Mouse (Mus musculus) heart, embryonic 16.5 days (tissue): ENCODE measurements around the gene Eef1akmt2. TPM values are rescaled to one million over a fixed set of nuclear protein-coding genes. Genes with fewer than 3 reads are reported as not detected.

Experiments used
- ATAC-seq: fragments of 200-750 bp; cut with Nextera tagmentation; replicated peaks from 2 replicates; pipeline ENCODE4 v1.8.0; 2017; ENCODE audit warnings: moderate number of reproducible peaks; ENCODE audit not compliant: insufficient read depth, low FRiP score; ENCODE audit errors: extremely low read depth
- H3K27ac ChIP-seq: fragments of 300-500 bp; sonication (generic); 2 replicates; pipeline ENCODE4 v1.5.1; 2014; ENCODE audit warnings: mild to moderate bottlenecking, low read length, control low read depth, moderate library complexity
- H3K27me3 ChIP-seq: fragments of 300-500 bp; sonication (generic); 2 replicates; pipeline ENCODE4 v1.6.1; 2014; ENCODE audit warnings: low read length, mixed read lengths; ENCODE audit not compliant: control insufficient read depth, insufficient read depth
- H3K36me3 ChIP-seq: fragments of 300-500 bp; sonication (generic); 2 replicates; pipeline ENCODE4 v1.6.1; 2014; ENCODE audit not compliant: control insufficient read depth, insufficient read depth
- H3K4me1 ChIP-seq: fragments of 300-500 bp; sonication (generic); 2 replicates; pipeline ENCODE4 v1.6.1; 2014; ENCODE audit warnings: low read length, mixed read lengths; ENCODE audit not compliant: control insufficient read depth, insufficient read depth
- H3K4me2 ChIP-seq: fragments of 300-500 bp; sonication (generic); 2 replicates; pipeline ENCODE4 v1.6.1; 2014; ENCODE audit warnings: low read depth, mild to moderate bottlenecking, control low read depth, low read length
- H3K4me3 ChIP-seq: fragments of 300-500 bp; sonication (generic); 2 replicates; pipeline ENCODE4 v1.5.1; 2014; ENCODE audit warnings: mild to moderate bottlenecking, control low read depth, low read length
- H3K9ac ChIP-seq: fragments of 300-500 bp; sonication (generic); 2 replicates; pipeline ENCODE4 v1.6.1; 2014; ENCODE audit warnings: low read length, control low read depth
- H3K9me3 ChIP-seq: fragments of 300-500 bp; sonication (generic); replicated peaks from 2 replicates; pipeline ENCODE4 v1.6.1; 2016; ENCODE audit warnings: low read length; ENCODE audit not compliant: control insufficient read depth
- WGBS: fragments of 180-500 bp; shearing (Covaris S2); extraction: QIAGEN DNeasy Blood & Tissue Kit; methylation state at CpG from one replicate; pipeline ENCODE4 v1.1.7; 2014; 5-methylcytosine and 5-hydroxymethylcytosine counted together
- polyA plus RNA-seq: library from polyadenylated mRNA; unstranded; fragments of >200 nt; fragmentation: Nextera tagmentation; extraction: Ambion mirVana; gene quantifications from 2 replicates; pipeline ENCODE4 v1.2.1, GENCODE M21; 2015

The Eef1akmt2 gene
- polyA plus RNA-seq, 1 experiment from 2014 or later: 43.0 TPM

DNA sequence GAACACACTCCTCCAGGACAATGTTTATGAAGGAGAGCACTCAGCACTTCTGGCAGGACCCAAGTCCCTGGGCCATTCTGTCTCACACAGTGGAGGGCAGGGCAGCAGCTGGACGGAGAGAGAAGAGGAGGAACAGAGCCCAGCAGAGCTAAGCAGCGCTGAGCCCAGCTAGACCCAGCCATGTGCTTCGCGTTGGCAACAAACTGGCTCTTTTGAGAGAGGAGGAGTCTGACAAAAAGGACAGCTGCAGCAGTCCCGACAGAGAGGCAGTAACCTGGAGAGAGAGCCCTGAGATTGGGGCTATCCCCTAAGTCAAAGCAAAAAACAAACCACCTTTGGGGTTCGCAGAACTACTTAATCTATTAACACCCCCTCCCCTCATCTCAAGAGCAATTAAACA lies 42.1 kb downstream of the Eef1akmt2 start:
- 27% methylated on average over 6 of the region's 6 CpGs for WGBS
- Histone ChIP-seq H3K9me3 (no peaks in the 10 kb centered on the region), H3K27ac (peak overlapping the region; percentile 69), H3K4me2 (peak overlapping the region; percentile 16; the same call in 1 of the 2 replicates), H3K4me3 (no peak overlapping the region), H3K27me3 (no peaks in the 10 kb centered on the region), H3K9ac (peak overlapping the region; percentile 61), H3K36me3 (no peaks in the 10 kb centered on the region), H3K4me1 (peaks cover 71% of the 10 kb centered on the region)
- no peak for ATAC-seq

DNA sequence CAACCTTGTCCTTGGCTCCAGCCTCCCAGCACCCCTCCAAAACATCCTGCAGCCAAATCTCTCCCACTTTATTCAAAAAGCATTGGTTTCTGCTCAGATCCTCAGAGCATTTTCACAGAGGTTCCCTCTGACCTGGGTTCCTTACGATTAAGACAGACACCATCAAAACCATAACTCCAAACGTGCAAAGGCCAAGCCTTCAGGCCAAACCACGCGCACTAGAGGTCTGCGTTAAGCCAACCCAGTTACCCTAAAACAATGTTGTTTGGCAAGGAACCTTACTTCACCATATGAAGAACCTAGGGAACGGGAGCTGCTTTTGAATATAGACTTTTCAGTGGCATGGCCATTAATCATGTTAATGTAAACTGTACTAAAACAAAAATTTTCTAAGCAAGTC lies 42.8 kb downstream of the Eef1akmt2 start:
- Histone ChIP-seq H3K27me3 (no peaks in the 10 kb centered on the region), H3K9me3 (no peaks in the 10 kb centered on the region), H3K4me1 (peaks cover 75% of the 10 kb centered on the region), H3K4me2 (peak overlapping the region; percentile 42; the same call in 1 of the 2 replicates), H3K27ac (no peak overlapping the region), H3K4me3 (no peak overlapping the region), H3K9ac (peak overlapping the region; percentile 64), H3K36me3 (no peaks in the 10 kb centered on the region)
- 66% methylated on average over 6 of the region's 6 CpGs for WGBS
- no peak for ATAC-seq

DNA sequence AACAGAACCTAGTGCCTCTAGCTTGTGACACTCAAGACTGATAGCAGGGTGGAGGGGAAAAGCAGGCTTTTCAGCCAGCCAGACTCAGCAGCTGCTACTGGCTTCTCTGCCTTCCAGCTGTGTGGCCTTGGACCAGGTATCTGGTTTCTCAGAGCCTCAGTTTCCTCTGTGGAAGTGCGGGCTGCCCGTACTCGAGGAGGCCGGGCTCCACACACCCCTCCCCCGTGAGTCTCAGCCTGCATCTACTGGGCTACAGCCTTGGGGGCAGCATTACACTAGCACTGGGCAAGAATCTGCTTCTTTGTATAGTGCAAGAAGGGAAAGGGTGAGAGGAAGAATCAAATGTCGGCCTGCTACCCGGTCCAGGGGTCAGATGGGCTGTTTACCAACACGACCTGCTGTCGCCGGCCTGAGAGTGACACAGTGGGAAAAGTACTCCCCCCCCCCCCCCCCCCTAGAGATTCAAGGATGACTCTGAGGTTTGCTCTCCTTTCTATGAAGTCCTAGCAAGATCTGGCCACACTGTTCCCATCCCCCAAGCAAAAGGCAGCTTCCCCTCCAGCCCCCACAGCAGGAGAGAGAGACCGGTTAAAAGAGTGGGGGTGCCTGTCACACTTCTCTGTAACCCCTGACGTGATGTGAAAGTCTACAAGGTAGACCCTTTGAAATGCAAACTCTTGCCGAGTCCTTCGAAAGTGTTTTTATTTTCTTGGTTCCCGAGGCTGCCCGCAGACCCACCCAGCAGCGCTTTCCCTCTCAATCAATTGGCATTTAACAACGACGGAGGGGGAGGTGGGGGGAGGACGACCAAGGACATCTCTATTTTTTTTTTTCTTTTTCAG lies 43.4 kb downstream of the Eef1akmt2 start:
- peaks cover 75% of the 10 kb centered on the region for H3K4me1 ChIP-seq
- no peaks in the 10 kb centered on the region for H3K36me3 ChIP-seq
- no peak overlapping the region for H3K4me3 ChIP-seq
- H3K27me3 ChIP-seq: no peaks in the 10 kb centered on the region
- no peaks in the 10 kb centered on the region for H3K9me3 ChIP-seq
- ATAC-seq: no peak
- H3K9ac ChIP-seq: peak overlapping the region; percentile 64
- peak overlapping the region; percentile 73 for H3K27ac ChIP-seq
- WGBS: 17% methylated on average over 20 of the region's 20 CpGs
- H3K4me2 ChIP-seq: peak overlapping the region; percentile 42

DNA sequence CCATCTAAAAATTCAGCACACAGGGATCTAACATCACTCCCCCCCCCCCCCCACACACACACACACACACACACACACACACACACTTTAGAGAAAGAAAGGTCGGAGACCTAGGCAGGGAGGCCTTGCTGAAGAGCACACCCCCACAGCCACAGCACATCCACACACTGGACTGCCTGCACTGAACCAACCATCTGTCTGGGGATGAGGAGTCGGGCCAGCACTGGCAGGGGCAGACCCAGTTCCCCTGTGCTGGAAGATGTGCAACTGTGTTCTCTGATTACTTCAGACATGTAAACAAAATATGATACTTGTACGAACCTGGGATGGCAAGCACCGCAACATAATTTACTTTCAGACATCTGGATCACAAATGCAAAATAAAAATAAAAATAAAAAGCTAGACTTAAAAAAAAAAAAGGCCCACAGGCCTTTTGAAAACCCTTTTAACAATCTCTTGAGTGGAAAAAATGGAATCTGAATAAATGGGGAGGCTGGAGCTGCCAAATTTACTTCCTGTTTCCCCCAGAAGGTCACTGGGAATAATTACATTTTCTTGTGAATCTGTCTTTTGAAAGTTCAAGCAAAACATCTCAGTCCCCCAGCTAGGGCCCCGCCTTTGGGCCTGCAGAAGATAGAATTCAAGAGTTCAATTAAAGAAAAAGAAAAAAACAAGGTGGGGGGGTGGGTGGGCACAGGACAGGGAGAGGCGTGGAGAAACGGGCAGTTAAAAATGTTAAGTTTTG lies 44.2 kb downstream of the Eef1akmt2 start:
- Histone ChIP-seq H3K4me2 (peak overlapping the region; percentile 42; the same call in 1 of the 2 replicates), H3K9ac (peak overlapping the region; percentile 64; the same call in 1 of the 2 replicates)

DNA sequence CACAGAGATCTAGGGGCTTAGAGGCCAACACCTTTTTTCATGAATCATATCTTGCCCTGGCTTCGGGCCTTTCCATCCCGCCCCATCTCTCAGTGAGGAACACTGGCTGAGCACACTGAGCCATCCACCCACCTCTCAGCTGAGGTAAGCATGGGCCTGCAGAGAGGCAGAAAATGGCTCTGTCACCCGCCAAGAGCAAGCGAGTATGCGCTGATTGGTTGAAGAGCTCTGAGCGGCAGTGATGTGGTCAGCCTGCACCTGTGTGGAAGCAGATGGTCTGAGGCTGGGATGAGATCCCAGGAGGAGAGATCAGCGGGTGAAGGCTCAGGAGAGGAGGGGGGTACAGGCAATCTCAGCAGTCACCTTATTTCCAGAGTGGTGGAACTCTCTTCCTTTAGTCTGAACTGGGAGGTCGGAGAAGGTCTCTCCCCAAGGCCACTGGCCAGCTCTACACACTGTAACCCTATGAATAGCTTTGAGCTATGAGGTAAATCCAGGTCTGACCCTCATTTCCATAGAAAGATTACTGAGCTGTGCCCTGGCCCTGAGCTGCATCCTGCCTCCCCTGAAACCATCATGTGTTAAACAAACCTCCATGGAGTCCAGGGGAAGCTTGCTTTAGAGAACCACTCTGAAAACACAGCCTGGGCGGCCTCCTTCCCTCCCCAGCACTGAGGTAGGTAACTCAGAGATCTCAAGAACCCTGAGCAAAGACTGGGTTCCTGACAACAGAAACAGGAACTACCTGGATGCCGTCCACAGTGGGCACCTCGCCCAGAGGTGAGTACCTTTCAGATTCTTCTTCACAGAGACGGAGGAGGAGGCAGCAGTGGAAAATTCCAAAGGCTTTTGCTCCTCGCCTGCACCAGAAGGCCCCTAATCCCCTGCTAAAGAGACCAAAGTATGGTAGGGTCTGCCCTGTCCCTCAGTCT lies 45.3 kb downstream of the Eef1akmt2 start:
- 58% methylated on average over 13 of the region's 13 CpGs for WGBS
- no peaks in the 10 kb centered on the region for H3K27me3 ChIP-seq
- H3K4me3 ChIP-seq: no peak overlapping the region
- H3K9me3 ChIP-seq: no peaks in the 10 kb centered on the region
- H3K4me2 ChIP-seq: no peak overlapping the region
- no peaks in the 10 kb centered on the region for H3K36me3 ChIP-seq
- H3K4me1 ChIP-seq: peaks cover 93% of the 10 kb centered on the region
- no peak for ATAC-seq
- H3K9ac ChIP-seq: peak overlapping the region; percentile 50; the same call in 1 of the 2 replicates
- H3K27ac ChIP-seq: peak overlapping the region; percentile 54

More for the DNA sequence above, 44.2 kb downstream of the Eef1akmt2 start:
- ATAC-seq: no peak
- no peak overlapping the region for H3K4me3 ChIP-seq
- peak overlapping the region; percentile 73 for H3K27ac ChIP-seq
- 60% methylated on average over 7 of the region's 7 CpGs for WGBS
- no peaks in the 10 kb centered on the region for H3K9me3 ChIP-seq
- no peaks in the 10 kb centered on the region for H3K27me3 ChIP-seq
- no peaks in the 10 kb centered on the region for H3K36me3 ChIP-seq
- H3K4me1 ChIP-seq: peaks cover 83% of the 10 kb centered on the region

DNA sequence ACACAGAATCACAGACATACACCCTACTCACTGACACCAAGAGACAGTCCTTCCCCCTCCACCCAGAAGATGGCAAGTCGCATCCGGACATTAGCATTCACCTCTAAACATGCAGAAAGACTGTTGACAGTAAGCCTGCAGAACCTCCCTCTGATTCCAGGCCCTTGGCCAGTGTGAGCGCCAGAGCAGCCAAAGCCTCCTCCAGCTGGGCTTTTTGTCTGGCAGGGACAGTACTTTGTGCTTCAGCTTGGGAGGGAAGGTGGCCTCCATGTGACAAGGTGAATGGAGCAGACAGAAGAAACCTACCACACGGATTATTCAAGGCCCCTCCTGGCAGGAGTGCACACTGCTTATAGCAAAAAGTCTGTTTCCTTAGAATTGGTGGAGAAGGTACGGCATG lies 46.2 kb downstream of the Eef1akmt2 start:
- 51% methylated on average over 5 of the region's 5 CpGs for WGBS
- H3K9me3 ChIP-seq: no peaks in the 10 kb centered on the region
- no peaks in the 10 kb centered on the region for H3K36me3 ChIP-seq
- H3K9ac ChIP-seq: peak overlapping the region; percentile 42
- peak overlapping the region; percentile 49 for H3K27ac ChIP-seq
- H3K4me2 ChIP-seq: no peak overlapping the region
- no peaks in the 10 kb centered on the region for H3K27me3 ChIP-seq
- peaks cover 92% of the 10 kb centered on the region for H3K4me1 ChIP-seq
- no peak for ATAC-seq
- H3K4me3 ChIP-seq: no peak overlapping the region

DNA sequence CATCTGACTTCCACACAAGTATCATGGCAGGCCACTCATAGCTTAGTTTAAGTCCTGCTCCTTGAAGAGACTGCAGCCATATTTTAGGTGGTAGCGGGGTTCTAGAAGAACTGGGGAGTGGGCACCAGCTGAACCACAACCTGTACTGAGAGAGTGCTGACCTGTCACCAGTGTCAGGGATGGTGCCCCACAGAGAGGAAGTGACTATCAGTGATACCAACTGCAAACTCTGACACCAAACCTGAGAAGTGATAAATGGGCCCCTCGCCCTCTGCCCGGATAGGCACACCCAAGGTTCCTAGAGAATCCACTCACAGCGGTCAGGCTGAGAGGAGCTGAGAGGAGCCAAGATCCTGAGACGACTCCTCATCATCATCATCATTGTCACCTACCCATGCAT lies 47.5 kb downstream of the Eef1akmt2 start:
- Histone ChIP-seq H3K27ac (no peak overlapping the region), H3K9me3 (no peaks in the 10 kb centered on the region), H3K9ac (no peak overlapping the region), H3K4me1 (peaks cover 87% of the 10 kb centered on the region), H3K4me2 (no peak overlapping the region), H3K27me3 (no peaks in the 10 kb centered on the region), H3K4me3 (no peak overlapping the region), H3K36me3 (no peaks in the 10 kb centered on the region)
- WGBS: 76% methylated on average over 5 of the region's 5 CpGs
- no peak for ATAC-seq

DNA sequence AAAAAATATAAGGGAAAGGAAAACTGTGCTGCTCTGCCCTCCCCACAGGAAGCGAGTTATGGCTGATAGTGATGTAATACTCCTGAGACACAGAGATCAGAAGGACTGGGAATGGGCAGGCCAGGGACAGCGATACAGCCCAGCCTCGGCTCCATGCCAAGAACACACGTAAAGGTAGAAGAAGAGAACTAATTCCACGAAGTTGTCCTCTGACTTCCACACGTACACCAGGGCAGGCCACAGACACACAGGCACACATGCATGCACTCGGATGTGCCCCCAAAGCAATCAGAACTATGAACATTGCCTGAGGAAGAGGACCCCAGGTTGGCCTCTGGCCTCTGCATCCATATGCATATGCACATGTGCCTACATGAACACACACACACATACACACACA lies 48.0 kb downstream of the Eef1akmt2 start:
- 60% methylated on average over 7 of the region's 7 CpGs for WGBS
- no peak overlapping the region for H3K4me3 ChIP-seq
- no peaks in the 10 kb centered on the region for H3K9me3 ChIP-seq
- no peaks in the 10 kb centered on the region for H3K36me3 ChIP-seq
- no peak for ATAC-seq
- no peak overlapping the region for H3K9ac ChIP-seq
- H3K4me2 ChIP-seq: no peak overlapping the region
- H3K27ac ChIP-seq: peak overlapping the region; percentile 70
- no peaks in the 10 kb centered on the region for H3K27me3 ChIP-seq
- peaks cover 87% of the 10 kb centered on the region for H3K4me1 ChIP-seq
